Mouse (Mus musculus) liver, postnatal 0 days (tissue): ENCODE measurements at regions not wholly inside any gene's neighbourhood (a gene's known extent, or its start where the extent isn't known, plus 50 kb on each side); places are given as distances from the start of the nearest gene placed in this dataset.

ENCODE experiments used
- ATAC-seq: fragments of 200-750 bp; cut with Nextera tagmentation; 2 replicates; pipeline ENCODE4 v1.8.0; 2017; ENCODE audit warnings: mild to moderate bottlenecking, moderate library complexity
- DNase-seq: peaks from one replicate; pipeline ENCODE4 v3.0.0-alpha.2; 2016
- H3K27ac ChIP-seq: fragments of 300-500 bp; sonication (generic); 2 replicates; pipeline ENCODE4 v1.5.1; 2014; ENCODE audit warnings: antibody characterized with exemption, moderate library complexity, mild to moderate bottlenecking, low read depth
- H3K27me3 ChIP-seq: fragments of 300-500 bp; sonication (generic); 2 replicates; pipeline ENCODE4 v1.6.1; 2014; ENCODE audit warnings: low read length, control low read depth, mixed read lengths; ENCODE audit not compliant: insufficient read depth
- H3K36me3 ChIP-seq: fragments of 300-500 bp; sonication (generic); replicated peaks from 2 replicates; pipeline ENCODE4 v1.6.1; 2014; ENCODE audit warnings: mild to moderate bottlenecking, control low read depth, low read length, moderate library complexity, mixed read lengths; ENCODE audit not compliant: insufficient read depth
- H3K4me1 ChIP-seq: fragments of 300-500 bp; sonication (generic); 2 replicates; pipeline ENCODE4 v1.6.1; 2014; ENCODE audit warnings: antibody characterized with exemption, mild to moderate bottlenecking, control low read depth; ENCODE audit not compliant: insufficient read depth
- H3K4me2 ChIP-seq: fragments of 300-500 bp; sonication (generic); 2 replicates; pipeline ENCODE4 v1.6.1; 2014; ENCODE audit warnings: low read depth, mild to moderate bottlenecking, low read length, moderate library complexity, mixed read lengths
- H3K4me3 ChIP-seq: fragments of 300-500 bp; sonication (generic); 2 replicates; pipeline ENCODE4 v1.5.1; 2014; ENCODE audit warnings: low read depth, low read length
- H3K9ac ChIP-seq: fragments of 300-500 bp; sonication (generic); replicated peaks from 2 replicates; pipeline ENCODE4 v1.6.1; 2014; ENCODE audit warnings: mild to moderate bottlenecking, moderate library complexity
- H3K9me3 ChIP-seq: fragments of 300-500 bp; sonication (generic); 2 replicates; pipeline ENCODE4 v1.6.1; 2016; ENCODE audit warnings: mild to moderate bottlenecking, control low read depth, low read length, mixed read lengths
- CTCF ChIP-seq: sonication (generic); IDR thresholded peaks from 2 replicates; pipeline ENCODE4 v1.5.1; 2016; ENCODE audit warnings: antibody characterized with exemption, low read depth
- EP300 ChIP-seq: IDR thresholded peaks from 2 replicates; pipeline ENCODE4 v1.6.1; 2016; ENCODE audit warnings: antibody characterized with exemption, low read depth, mild to moderate bottlenecking
- WGBS: fragments of 180-500 bp; shearing (Covaris S2); extraction: QIAGEN DNeasy Blood & Tissue Kit; methylation state at CpG from one replicate; pipeline ENCODE4 v1.1.7; 2014; ENCODE audit not compliant: insufficient replicate concordance; 5-methylcytosine and 5-hydroxymethylcytosine counted together

DNA sequence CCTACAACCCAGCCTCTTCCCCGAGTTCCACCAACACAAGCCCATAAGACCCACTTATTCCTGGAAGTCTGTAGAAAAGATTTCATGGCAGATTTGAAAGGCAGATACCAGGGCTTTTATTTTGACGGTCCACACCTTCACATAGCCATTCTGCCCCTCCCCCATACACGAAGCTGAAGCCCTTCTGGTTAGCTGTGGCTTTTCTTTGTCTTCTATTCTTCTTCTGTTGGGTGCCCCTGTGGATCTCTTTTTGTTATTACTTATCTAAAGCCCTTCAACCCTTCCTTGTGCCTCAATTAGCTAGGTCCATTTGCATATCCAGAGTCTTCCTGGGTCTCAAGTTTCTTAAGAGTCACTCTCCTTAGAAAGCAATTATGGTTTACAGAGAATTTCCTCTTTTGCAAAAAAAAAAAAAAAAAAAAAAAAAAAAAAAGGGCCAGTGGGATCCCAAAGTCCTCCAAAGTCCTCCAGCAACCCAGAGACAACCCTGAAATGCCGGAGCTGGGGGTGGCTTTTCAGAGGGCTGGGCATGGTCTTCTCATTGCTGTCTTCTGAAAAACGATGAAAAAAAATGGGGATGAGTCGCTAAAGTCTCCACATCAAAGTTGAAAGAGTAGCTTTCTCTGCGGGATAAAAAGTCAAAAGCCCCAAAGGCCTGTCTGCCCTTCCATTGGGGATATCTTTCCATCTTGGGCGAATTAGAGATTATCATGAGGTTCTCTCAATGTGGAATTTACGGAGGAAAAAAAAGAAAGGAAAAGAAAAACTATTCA, 199.0 kb downstream of the Pten start:
- WGBS = 6% methylated on average over 9 of the region's 9 CpGs
- TF ChIP-seq CTCF = no peak
- TF ChIP-seq EP300 = no peak
- ATAC-seq = no peak
- Histone ChIP-seq H3K4me2 (peak overlapping the region; percentile 65), H3K9me3 (no peaks in the 10 kb centered on the region), H3K36me3 (no peaks in the 10 kb centered on the region), H3K9ac (peak overlapping the region; percentile 47), H3K4me1 (peaks cover 29% of the 10 kb centered on the region), H3K4me3 (peak overlapping the region; percentile 43), H3K27ac (peak overlapping the region; percentile 55), H3K27me3 (no peaks in the 10 kb centered on the region)
- DNase-seq = no peak

DNA sequence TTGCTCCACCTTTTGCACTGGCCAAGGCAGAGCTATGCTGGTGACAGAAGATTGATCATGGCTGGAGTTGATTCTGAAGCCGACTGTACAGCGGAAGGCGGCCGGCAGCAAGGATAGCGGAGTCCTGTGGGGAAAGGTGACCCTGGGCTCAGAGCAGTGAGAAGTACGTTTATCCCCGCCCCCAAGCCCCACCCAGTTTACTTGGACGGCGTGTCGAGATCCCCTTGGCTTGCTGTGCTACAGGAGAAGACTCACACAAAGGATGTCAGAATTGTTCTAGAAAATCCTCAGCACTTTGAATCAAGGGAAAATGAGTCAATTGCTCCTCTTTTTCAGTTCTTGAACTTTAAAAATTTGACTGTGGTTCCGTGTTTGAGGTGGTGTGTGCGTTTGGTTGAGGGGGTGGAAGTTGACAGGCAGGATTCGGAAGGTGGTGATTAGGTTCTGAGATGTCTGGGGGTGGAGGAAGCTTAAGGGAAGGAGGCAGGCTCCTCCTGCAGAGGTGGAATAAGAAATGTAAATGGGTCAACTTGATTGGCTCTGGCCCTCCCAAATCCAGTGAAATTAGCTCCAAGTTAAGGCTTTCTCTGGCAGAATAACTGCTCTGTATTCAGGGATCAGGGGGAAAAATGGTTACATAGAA, 199.7 kb downstream of the Pten start:
- Histone ChIP-seq H3K27ac (peak overlapping the region; percentile 55), H3K4me1 (peaks cover 33% of the 10 kb centered on the region), H3K4me2 (peak overlapping the region; percentile 65), H3K9ac (peak overlapping the region; percentile 47), H3K27me3 (no peaks in the 10 kb centered on the region), H3K9me3 (no peaks in the 10 kb centered on the region), H3K36me3 (no peaks in the 10 kb centered on the region), H3K4me3 (peak overlapping the region; percentile 43)
- no peak for ATAC-seq
- no peak for TF ChIP-seq CTCF
- TF ChIP-seq EP300 = no peak
- DNase-seq = peak; percentile 65
- 3% methylated on average over 13 of the region's 13 CpGs for WGBS

DNA sequence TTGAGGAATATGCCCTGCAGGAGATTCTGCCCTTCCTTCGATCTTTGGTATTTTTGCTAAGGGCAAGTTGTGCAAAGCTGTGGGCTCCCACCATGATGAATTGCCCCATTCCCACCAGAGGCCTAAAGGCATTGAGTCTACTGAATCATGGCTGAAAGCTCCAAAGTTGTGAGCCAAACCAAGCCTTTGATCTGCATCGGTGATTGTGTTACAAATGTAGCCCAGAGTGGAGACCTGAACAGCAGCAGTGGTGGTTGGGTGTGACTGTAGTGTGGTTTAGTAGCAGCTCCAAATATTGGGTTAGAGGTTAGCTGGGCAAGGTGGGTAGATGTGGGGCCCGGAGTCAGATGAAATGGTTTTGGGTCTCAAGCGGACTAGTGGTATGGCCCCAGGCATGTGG, 201.0 kb downstream of the Pten start:
- no peak for TF ChIP-seq EP300
- TF ChIP-seq CTCF = no peak
- Histone ChIP-seq H3K4me1 (peaks cover 27% of the 10 kb centered on the region), H3K9me3 (no peaks in the 10 kb centered on the region), H3K27ac (no peak overlapping the region), H3K36me3 (no peaks in the 10 kb centered on the region), H3K27me3 (no peaks in the 10 kb centered on the region), H3K9ac (no peak overlapping the region), H3K4me3 (no peak overlapping the region), H3K4me2 (no peak overlapping the region)
- WGBS = 82% methylated on average over 4 of the region's 4 CpGs
- DNase-seq (no peak), ATAC-seq (no peak)

DNA sequence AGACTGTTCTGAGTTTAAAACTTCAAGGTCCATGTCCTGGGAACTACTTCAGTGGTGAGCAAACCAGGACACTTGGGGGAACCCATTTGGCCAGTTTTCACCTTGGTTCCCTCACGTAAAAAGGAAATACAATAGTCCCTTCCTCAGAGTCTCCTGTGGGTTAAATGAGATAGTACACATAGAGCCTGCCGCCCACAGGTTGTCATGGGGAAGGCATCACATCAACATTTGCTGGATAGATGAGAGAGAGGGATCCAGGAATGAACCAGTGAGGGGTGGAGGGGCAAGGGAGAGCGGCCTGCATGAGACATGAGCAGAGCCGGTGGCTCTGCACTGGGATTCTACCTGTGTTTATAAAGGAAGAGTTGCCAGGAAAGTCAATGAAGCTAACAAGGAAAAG, 201.5 kb downstream of the Pten start:
- Histone ChIP-seq H3K4me3 (no peak overlapping the region), H3K9me3 (no peaks in the 10 kb centered on the region), H3K27me3 (no peaks in the 10 kb centered on the region), H3K36me3 (no peaks in the 10 kb centered on the region), H3K27ac (no peak overlapping the region), H3K4me2 (no peak overlapping the region), H3K9ac (no peak overlapping the region), H3K4me1 (peaks cover 28% of the 10 kb centered on the region)
- ATAC-seq (no peak), DNase-seq (no peak)
- WGBS = 78% methylated on average over 4 of the region's 4 CpGs
- no peak for TF ChIP-seq EP300
- TF ChIP-seq CTCF = no peak

DNA sequence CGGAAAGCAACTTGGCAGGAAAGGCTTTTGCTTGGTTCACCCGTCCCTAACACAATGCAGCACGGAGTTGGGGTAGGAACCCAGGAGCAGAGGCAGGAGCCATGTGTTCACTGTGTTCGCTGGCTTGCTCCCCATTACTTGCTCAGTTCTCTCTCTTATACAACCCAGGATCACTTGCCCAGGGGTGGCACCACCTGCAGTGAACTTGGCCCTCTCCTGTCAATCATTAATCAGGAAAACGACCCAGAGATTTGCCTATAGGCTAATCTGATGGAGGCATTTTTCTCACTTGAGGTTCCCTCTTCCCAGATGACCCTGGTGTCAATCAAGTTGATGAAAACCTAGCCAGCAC, 202.5 kb downstream of the Pten start:
- peak overlapping the region; percentile 27 for H3K4me3 ChIP-seq

DNA sequence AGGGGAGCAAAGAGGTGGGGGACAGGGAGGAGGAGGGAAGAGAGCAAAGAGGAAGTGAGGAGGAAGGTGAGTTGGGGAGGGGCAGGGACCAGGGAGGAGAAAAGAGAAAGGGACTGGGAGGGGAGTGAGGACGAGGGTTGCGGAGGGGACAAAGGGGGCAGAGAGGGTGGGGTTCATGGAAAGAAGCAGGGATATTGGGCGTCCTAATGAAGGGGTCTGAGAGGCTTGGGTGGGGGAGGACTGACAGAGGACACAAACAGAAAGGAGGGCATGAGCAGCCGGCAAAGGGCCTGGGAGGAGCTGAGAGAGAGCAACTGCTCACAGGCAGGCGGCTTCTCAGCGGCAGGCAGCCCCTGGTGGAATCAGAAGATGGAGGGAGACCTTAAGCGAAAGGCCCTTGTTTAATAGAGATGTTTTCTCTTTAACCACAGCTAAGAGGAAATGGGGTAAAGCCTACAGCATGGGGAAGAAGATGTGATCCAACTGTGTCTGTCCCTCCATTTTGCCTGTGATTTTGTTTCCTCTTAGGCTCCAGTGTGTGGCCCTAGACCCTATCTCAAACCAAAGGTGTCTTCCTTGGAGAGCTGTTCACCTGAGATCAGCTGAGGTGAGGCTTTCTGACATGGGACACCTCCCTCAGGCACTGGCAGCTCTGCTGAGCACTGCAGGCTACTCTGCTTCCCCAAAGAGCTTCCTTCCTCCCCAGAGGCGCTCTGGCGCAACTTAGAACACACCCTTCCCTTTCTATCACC, 203.1 kb downstream of the Pten start:
- H3K4me1 ChIP-seq = peaks cover 23% of the 10 kb centered on the region
- no peaks in the 10 kb centered on the region for H3K9me3 ChIP-seq
- DNase-seq (peak; percentile 47), ATAC-seq (peak; percentile 38)
- peak overlapping the region; percentile 27 for H3K4me3 ChIP-seq
- H3K4me2 ChIP-seq = peak overlapping the region; percentile 68
- 28% methylated on average over 9 of the region's 9 CpGs for WGBS
- no peaks in the 10 kb centered on the region for H3K27me3 ChIP-seq
- H3K9ac ChIP-seq = 0 out of 2 replicates have a peak overlapping the region, but pooled peaks have one; percentile 9
- TF ChIP-seq CTCF = no peak
- no peak for TF ChIP-seq EP300
- H3K27ac ChIP-seq = peak overlapping the region; percentile 74
- H3K36me3 ChIP-seq = no peaks in the 10 kb centered on the region

More for the DNA sequence above, 202.5 kb downstream of the Pten start:
- Histone ChIP-seq H3K27ac (peak overlapping the region; percentile 74; the same call in 1 of the 2 replicates), H3K9me3 (no peaks in the 10 kb centered on the region), H3K36me3 (no peaks in the 10 kb centered on the region), H3K4me2 (peak overlapping the region; percentile 68), H3K4me1 (peaks cover 23% of the 10 kb centered on the region), H3K27me3 (no peaks in the 10 kb centered on the region), H3K9ac (no peak overlapping the region)
- DNase-seq (peak; percentile 42), ATAC-seq (peak; percentile 87)
- WGBS = 40% methylated on average over 5 of the region's 5 CpGs
- TF ChIP-seq EP300 (no peak), CTCF (no peak)
